Mouse (Mus musculus) thymus, adult 2 months (tissue): ENCODE data around the gene Sostdc1.

Source experiments
- CTCF ChIP-seq: fragments of 200-500 bp; IDR thresholded peaks from 2 replicates; pipeline ENCODE4 v1.5.1; 2012; ENCODE audit warnings: mild to moderate bottlenecking, control low read depth, low read length, moderate library complexity, borderline replicate concordance; ENCODE audit not compliant: control insufficient read depth, poor library complexity, insufficient read depth; ENCODE audit errors: extremely low read depth
- POLR2A ChIP-seq: fragments of 200-500 bp; IDR thresholded peaks from 2 replicates; pipeline ENCODE4 v1.6.1; 2012; ENCODE audit warnings: mild to moderate bottlenecking, low read length, control low read depth, moderate library complexity; ENCODE audit not compliant: control insufficient read depth, poor library complexity, insufficient read depth; ENCODE audit errors: extremely low read depth

DNA sequence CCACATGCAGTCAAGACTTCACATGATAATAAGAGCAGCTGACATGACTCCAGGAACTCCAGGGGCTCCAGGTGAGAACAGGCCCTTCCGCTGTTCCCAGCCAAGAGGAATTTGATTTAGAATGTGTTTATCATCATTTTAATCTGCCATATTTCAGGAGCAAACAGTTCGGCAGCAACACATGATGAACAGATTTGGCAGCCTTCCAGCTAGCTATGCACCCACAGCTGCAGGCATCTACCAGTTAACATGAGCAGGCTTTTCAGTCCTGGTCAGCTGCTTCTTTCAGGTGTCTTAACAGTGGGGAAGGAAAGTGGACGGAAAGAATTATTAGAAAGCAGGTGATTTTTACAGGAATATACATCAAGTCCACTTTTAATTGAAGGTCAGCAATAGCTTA lies 39.1 kb upstream of the Sostdc1 start:
- TF ChIP-seq POLR2A = no peak
- TF ChIP-seq CTCF = no peak
